Mouse (Mus musculus) cerebellum, adult 8-10 months (tissue): ENCODE measurements around the gene Tbc1d22a.
"Not testable (repeated sequence)": the region's sequence is repeated elsewhere in the genome, so short reads cannot be mapped to it uniquely, and the experiment has no call there.

Experiments
- DNase-seq: peaks from one replicate; pipeline ENCODE4 v3.0.0; 2022

Tbc1d22a gene

DNA sequence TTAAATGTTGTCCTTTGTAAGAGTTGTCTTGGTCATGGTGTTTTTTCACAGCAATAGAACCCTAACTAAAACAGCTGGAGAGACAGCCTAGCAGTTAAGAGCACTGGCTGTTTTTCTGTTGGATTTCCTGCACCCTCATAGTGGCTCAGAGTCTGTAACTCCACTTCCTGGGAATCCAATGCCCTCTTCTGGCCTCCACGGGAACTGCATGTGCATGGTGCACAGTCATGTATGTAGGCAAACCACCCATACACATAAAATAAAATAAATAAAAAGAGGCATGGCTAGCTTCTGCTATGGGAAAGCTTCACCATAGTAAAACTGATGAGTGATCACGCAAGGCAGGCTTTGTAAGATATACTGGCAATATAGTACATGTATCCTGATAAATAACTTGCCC is 9.0 kb upstream of the Tbc1d22a start:
- DNase-seq = no peak

DNA sequence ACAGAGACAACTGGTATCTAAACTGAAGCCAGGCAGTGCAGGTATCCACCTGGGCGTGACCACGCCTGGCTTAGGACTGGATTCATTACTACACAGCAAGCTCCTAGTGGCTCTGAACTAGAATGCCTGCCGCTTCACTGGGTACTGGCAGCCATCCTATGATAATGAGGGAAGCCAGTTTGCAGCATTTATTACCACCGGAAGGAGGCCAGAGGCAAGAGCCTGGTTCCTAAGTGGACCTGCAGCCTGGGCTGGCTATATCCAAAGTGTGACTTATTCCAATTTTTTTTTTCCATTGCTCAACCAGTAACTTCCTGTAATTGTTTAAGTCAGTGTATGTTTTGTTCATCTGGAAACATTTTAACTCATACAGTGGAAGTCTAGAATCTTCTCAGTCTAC is 7.9 kb upstream of the Tbc1d22a start:
- no peak for DNase-seq

DNA sequence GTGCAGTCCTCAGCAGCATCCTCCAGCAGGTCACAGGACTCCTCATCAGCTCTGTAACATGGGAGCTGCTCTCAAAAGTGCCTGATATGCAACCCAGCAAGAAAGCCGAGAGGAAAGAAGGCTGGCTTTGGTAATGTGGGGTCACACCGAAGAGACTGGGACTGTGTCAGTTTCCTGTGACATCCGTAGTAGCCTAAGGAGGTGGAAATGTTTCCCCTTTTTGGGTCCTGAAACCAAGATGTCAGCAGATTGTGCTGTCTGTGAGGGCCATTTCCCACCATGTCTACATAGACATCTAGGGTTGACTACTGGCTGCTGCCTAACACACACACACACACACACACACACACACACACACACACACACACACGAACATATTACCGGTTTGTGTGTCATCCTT is 2.1 kb upstream of the Tbc1d22a start:
- DNase-seq = not testable (repeated sequence)

DNA sequence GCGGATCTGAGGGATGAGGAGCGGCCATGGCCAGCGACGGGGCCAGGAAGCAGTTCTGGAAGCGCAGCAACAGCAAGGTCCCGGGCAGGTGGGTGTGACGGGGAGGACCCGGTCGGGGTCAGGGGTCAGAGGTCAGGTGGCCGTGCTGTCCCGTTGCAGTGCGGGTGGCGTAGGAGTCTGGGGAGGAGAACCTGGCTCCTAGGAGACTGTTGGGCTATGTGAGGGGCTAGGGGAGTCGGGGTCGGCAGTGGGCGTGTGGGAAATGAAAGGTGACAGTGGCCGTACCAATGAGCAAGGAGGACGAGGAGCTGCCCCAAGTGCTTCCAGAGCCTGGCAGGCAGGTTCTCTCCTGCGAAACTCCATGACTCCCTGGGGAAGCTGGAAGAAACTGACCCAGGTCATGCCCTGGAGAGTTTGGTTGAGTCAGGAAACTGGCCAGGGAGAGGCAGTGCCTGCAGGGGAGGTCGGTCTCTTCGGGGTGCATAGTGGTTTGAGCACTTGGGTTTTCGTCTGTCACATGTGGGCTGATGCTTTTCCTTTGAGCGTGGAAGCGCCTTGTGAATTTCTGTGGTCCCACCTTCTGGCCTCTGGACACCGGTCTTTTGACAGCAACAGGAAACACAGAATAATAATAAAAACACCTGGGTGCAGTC is 416 bp downstream of the Tbc1d22a start:
- no peak for DNase-seq

DNA sequence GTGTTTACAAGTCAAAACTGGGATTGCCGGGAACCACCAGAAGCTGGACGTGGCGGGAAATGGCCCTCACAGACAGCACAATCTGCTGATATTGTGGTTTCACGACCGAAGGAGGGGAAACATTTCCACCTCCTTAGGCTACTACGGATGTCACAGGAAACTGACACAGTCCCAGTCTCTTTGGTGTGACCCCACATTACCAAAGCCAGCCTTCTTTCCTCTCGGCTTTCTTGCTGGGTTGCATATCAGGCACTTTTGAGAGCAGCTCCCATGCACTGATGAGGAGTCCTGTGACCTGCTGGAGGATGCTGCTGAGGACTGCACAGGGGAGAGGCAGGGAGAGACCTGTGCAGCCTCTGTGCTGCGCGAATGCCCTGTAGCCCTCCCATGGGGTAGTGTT is 2.4 kb downstream of the Tbc1d22a start:
- DNase-seq = not testable (repeated sequence)

DNA sequence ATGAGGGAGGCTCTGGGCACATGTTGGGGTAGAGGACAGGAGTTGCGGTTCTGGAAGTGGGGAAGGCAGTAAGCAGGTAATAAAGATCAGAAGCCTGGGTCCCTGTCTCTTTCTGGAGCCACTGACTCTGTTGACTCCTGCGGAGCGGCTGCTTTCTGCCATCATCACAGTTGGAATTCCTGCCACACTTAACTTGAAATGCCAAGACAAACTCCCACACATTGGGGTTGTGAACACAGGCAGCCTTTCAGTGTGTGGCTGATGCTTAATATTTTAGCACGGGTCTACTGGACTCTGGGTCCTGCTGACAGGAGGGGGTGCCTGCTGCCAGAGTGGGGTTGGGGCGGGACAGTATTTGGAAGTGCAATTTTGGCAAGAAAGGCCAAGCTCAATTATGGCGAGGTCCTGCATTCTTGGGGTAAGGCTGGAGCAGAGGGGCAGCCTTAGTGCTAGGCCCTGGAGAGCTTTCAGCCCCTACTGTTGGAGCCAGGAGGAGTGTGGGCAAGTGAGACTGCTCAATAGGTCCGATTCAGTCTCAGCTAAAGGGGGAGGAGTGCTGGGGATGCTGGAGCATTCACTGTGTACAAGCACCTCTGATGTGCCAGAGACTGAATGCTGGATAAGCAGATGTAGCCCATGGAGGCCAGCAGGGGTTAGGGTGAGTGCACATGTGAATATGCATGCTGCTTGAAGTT is 5.4 kb downstream of the Tbc1d22a start:
- no peak for DNase-seq

DNA sequence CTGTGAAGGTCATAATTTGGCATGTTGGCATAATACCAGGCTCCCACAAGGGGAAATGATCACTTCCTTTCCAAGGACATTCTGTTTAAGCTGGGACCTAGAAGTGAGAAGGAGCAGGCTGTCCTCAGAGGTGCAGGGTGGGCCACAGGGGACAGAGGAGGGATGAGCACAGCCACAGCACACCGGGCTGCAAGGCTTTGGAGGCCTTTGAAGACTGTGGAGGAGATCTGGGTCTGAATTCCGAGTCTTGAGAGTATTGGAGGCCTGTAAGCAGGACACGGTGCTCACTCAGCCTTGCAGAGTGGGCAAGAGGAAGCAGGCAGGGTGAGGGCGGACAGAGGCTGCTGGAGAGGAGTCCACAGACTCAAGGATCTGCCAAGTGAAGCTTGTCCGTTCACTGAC is 6.0 kb downstream of the Tbc1d22a start:
- no peak for DNase-seq

DNA sequence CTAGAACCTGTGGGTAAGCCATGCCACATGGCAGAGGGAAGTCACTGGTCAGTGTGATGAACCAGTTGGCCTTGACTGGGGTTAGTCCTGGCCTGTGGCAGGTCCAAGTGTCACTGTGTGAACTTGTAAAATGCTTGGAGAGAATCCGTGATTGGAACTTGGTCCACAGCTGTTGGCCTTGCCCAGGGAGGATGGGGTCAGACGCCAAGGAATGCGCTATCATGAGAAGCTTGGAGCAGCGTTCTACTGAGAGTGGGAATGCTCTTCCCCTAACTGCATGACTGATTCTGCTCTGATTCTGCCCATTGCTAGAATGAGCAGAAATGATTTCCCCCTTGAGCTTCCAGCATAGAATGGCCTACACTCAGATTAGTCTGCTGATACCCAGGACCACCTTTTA is 6.5 kb downstream of the Tbc1d22a start:
- no peak for DNase-seq

DNA sequence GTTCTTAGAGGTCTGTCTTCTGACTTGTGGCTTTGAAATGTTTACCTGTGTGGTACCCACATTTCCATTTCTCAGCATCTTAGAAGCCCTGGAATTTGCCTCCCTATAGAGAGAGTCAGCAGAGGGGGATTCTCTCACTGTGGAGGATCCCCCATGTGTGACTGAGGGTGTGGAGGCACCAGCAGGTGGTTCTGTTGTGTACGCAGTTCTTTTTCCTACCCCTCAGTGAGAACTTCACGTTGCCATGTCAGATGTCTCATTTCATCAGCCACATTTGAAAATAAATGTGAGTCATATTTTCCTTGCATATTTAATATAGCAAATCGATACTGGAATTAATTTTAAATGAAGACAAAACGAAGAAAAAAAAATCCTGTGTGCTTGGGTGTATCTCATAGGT is 7.1 kb downstream of the Tbc1d22a start:
- no peak for DNase-seq

DNA sequence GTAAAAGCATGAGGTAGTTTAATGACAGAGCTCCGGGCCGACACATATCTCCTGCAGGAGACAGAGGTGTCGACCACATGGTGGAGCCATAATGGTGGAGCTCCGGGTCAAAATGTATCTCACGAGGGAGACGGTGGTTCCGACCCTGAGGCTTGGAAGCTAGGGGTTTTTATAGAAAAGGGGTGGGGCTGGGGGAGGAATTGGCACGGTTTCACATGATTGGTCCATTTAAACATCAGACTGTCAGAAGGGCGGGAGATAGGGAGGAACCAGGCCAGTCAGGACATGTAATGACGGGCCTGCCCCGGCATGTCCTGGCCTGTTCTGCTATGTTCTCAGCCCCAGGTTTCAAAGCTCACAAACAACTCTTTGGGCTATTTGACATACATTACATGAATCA is 7.6 kb downstream of the Tbc1d22a start:
- DNase-seq = not testable (repeated sequence)

DNA sequence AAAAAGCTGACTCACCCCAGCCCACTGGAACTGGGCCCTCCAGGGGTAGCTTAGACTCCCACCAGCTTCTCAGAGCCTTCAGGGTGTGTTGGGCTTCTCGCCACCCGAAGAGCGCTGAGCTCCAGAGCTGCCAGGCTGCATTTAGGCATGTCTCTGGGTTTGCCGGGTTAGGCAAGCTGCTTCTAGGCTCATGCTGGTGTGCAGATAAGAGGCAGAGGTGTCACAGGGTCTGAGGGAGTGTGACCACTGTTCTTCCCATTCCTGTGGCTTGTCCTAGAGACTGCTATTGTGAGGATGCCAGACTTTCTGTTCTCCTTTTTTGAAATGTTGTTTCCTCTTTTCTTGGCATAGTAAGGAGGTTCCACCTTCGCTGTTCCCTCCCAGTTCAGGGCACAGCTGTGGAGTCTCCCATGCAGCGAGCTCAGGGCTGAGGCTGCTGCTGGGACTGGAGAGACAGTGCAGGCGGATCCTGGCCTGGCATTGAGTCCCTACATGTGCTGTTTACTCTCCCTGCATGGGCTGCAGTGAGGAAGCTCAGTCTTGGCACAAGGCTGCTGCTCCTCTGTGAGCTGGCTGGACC is 10.8 kb downstream of the Tbc1d22a start:
- DNase-seq = no peak

DNA sequence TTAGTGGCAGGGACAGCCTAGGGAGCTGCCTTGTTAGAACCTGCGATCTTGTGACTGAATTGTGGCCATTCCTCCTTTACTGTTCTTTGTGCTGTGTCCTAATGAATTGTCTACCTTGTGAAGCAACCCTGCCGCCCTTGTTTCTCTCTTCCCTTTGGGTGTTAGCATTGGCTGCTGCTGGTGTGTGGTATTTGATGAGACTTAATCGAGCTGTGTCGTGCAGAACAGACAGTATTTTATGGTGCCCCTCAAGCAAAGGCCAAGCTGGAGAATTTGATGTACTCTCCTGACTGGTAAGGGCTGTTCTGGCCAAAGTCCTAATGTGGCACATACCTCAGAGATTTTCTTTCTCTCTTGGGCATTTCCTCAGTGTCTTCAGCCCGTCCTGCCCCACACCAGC is 12.0 kb downstream of the Tbc1d22a start:
- no peak for DNase-seq

DNA sequence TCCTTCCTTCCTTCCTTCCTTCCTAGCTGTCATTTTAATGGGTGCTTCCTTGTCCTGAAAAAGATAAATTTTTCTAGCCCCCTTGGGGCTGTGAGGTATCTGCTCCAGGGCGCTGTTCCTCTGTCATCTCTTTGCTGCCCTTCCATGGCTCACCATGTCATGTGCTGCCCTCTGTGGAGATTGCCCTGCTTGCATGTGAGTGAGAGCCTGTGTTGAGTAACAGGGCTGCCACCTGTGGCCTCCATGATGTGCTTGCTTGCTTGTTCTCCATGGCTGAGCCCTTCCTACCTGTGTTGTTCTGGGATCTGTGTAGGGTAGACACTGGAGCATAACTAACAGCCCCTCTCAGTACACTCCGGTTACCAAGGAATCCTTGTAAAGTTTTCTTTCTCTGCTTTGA is 12.7 kb downstream of the Tbc1d22a start:
- no peak for DNase-seq

DNA sequence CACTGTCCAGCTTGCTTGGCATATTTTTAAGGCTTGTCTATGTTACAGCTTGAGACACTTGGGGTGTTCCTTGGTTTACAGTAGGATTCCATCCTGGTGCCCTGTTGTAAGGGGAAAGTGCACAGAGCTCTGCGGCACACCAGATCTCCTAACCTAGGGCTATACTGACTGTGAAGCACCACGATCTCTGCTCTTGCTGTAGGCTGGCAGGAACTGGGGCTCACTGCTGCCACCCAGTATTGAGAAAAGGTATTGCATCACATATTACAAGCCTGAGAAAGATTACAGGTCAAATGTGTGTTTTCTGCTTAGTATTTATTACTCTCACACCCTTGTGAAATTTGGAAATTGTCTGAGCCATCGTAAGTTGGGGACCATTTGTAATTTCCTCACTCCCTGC is 13.9 kb downstream of the Tbc1d22a start:
- peak; percentile 61 for DNase-seq

DNA sequence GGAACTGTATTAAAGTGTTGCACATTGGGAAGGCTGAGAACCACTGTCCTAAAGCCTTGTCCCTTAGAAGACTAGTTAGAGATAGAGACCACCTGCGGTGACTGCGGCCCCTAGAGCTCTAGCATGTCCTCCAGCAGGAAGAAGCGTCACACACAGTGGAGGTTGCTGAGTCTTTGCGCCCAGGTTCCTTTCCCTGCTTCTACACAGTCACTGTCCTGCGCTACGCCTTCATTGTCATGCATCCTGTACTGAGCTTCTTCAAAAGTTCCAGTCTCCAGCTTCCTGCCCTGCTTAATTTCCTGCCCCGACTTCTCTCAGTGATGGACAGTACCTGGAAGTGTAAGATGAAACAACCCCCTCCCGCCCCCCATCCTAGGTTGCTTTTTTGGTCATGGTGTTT is 14.8 kb downstream of the Tbc1d22a start:
- DNase-seq = no peak

DNA sequence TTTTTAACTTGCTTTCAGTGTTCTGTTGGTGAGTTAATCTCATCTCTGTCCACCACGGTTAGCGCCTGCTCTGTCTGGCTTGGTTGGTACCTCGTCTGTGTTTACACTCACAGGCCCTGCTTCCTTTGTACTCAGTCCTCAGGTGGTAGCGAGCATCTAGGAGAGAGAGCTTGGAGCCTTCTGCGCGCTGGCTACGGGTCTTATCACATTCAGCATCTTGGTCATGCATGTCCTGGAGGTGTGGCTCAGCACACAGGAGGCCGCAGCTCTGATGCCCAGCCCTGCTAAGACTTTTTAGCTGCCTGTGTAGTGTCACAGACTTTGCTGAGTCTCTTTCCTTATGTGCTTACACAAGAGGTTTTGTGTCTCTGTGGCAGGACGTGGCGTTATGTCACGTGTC is 15.4 kb downstream of the Tbc1d22a start:
- DNase-seq = no peak

DNA sequence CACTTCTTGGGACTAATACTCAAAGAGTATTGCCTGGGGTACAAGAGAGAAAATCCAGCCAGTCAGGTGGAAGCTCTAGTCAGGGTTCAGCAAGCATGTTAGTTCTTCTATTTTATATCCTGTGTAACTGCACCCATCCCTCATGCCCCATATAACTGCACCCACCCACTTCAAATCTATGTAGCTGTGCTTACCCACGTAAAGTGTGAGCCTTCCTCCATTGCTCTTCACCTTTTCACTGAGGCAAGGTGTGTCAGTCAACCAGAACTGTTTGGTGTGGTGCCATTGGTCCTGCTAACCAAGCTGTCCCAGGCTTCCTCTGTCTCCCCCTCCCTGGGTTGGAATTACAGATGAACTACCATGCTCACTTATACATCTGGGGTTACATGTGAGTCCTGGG is 16.9 kb downstream of the Tbc1d22a start:
- no peak for DNase-seq

DNA sequence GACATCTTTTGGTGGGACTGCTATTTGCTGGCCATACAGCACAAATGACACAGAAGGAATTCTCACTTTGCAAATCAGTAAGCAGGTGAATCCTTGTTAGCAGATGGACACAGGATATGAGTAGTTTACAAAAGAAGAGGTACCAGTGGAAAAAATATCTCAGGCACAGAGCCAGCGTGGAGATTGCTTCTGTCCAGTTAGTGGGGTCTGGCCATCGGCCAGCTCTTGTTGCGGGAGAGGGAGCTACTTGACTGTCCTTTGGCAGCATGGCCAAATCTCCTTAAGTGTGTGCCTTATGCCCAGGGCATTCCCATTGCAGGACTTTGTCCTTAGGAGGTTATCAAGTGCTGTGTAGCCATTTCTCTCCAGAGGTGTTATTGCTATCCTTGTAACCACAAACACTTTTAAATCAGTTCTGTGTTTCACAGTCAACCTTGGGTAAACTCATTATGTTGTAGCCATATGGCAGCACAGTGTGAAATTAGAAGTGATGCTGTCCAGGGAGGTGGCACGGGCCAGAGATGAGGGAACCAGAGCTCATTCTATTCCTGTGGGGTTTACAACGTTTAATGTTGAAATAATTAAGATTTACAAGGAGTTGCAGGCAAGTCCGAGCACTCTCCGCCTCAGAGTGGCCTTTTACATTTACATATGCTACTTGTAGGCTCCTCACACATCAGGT is 17.7 kb downstream of the Tbc1d22a start:
- peak; percentile 97 for DNase-seq

DNA sequence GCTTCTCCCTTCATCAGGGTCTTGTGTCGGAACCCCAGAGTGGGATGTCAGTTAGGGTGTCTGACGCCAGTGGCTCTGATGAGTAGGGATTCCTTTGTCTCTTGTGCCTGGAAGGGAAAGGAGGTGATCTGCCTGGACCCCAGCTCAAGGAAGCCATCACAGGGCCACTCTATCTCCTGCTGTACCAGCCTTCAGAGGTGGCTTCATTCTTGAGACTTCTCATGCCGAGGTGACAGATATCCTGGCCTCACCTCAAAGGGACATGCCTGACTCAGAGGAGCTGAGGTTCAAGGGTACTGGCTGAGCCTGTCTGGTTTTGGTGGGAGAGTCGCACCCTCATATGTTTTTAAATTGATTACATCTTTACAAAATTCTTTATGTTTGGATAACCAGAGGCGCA is 19.7 kb downstream of the Tbc1d22a start:
- DNase-seq = no peak

DNA sequence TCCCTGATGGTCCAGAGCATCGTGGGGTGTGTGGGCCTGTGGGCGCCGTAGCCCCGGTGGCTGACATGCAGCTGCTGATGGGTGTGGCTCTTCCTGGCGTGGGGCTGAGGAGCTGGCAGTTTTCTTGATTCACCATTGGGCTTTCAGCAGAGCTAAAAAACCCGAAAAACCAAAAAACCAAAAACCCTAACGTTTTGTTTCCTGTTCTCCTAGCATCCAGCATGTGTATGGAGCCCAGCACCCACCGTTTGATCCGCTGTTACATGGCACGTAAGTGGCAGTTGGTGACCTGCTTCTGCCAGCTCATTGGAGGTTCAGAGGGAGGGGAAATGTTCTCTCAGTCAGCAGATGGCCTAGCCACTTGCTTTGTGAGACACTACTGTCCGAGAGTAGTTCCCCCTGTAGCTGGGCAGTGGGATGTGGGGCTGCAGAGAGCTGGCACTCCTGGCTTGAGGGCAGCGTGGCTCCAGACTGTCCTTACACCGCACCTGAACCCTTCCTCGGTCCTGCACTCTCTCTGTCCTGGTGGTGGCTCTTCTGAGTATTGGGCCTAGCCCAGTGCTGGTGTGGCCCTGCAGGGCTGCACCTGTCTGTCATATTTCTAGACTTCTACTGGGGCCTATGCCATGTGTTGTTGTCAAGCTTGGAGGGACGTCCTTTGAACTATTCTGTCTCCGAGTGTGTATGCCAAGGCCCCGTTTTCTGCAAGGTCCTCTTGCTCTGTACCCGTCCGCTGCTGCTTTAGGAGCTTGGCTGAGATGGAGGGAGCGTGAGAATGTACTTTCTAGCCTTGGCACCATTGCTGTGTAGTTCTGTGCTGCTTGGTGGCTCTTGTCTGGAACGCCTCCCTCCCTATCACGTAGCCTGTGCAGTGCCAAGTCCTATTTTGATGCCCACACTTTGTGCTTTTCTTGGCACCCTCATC is 20.5 kb downstream of the Tbc1d22a start:
- peak; percentile 62 for DNase-seq

DNA sequence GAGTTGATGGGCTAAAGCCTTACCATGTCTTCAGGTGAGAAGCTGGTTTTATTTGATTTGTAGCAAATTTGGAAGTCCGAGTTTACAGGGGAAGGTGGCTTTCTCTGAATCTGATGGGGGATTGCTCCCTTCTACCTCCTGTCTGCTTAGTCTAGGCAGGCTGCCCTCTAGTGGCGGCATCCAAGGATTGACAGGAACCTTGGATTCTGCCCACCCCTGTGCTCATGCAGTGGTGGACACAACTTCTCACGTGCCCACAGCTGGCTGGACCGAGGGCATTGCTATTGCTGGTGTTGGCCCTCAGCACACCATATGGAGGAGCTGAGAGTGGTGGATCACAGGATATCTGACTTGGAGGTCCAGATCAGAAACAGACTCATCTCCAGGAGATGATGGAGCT is 22.0 kb downstream of the Tbc1d22a start:
- peak; percentile 67 for DNase-seq

DNA sequence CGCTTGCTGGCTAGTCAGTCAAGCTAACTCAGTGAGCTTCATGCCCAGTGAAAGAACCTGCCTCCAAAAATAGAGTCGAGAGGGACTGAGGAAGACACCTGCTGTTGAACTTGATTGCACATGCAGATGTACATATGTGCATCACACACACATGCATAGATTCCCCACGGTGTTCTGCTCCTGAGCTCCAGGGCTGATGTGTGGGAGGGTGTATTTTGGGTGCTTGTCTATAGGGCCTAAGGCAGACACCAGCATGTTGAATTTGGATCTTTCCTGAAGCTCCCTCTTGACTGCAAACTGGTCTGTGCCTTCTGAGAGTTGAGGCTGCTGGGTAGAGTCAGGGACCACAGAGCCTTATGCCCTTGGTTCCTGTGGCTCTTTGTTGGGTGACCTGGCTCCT is 23.8 kb downstream of the Tbc1d22a start:
- DNase-seq = no peak

DNA sequence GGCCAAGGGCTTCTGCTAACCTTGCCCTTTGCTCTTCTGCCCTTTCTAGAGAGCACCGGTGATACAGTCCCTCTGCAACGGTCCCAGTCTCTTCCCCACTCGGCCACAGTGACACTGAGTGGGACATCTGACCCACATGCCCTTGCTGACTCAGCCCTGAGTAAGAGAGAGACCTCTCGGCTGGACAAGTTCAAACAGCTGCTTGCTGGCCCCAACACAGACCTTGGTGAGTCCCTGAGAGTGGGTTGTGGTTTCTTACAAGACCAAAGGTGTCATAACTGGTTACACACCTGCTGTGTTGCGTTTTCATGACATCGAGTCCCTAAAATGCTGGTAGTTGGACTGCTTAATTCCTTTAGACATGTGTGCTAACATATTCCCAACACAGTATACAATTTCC is 24.8 kb downstream of the Tbc1d22a start:
- DNase-seq = no peak
